Mouse (Mus musculus): Measurements from ENCODE around the gene Fasn.

Gene Fasn

GRCm38 (mm10) chr11:120826016-120826953, 1.9 kb upstream of the Fasn start:
- no peak for DNase-seq (ENCODE audit: low spot score)

GRCm38 (mm10) chr11:120825289-120825863, 1.0 kb upstream of the Fasn start:
- DNase-seq (ENCODE audit: low spot score), result no peak

DNA sequence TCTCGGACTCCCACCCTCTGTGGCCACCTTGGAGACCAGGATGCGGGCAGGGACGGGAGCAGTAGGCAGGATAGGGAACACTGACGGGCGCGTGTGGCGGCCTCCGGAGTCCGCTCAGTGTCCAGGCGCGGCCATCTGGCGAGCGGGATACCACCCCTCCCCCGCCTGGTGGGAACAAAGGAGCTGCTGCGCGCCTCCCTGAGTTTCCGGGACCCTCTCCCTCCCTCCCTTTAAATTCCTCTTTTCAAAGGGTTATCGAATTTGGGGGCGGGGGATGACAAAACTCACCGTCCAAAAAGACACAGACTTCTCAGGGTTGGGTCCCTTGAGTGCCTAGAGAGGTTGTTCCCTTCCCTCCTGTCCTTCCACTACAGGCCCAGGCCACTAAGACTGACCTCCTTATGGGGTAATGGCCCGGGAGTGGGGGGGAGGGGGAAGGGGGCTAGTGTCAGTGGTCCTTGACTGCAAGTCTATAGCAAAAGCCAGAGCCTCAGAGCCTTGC, 491 bp upstream of the Fasn start:
- DNase-seq (ENCODE audit: low spot score), result no peak

GRCm38 (mm10) chr11:120823551-120823947, 798 bp downstream of the Fasn start:
- no peak for DNase-seq (ENCODE audit: low spot score)

DNA sequence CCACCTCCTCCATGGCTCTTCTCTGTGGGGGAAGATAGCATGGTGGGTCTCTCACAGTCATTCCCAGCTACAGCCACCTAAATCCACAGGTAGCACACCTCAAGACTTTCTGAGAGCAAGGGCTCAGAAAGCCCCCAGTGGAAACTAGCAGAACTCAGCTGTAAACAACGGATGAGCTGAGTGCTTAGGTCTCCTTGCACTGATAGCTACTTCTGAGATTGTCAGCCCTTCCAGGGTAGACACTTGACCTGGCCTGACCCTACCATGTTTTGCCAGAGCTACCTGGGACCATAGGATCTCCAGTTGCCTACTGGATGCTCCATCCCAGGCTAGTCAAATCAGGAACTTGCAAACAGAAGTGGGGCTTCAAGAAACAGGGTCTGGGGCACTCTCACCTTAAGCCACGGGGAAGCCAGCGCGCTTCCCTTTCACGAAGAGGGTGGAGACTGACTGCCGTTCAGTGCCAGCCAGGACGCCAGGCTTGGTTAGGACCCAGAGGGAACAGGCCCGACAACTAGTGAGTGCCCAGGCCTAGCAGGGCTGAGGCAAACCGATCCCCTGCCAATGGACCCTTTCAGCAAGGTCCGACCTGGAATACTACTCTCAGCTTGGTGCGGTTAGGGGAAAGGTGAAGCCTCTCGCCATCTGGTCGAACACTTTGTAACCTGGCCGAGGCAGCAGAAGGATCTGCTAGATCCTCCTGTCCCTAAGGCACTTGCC, 1.4 kb downstream of the Fasn start:
- DNase-seq (ENCODE audit: low spot score), result no peak

- no peak for DNase-seq (ENCODE audit: low spot score)
These were observed 2.0 kb downstream of the Fasn start for GRCm38 (mm10) chr11:120822321-120822720.

- DNase-seq (ENCODE audit: low spot score), result no peak
These were observed 3.0 kb downstream of the Fasn start for GRCm38 (mm10) chr11:120821076-120821922.

DNA sequence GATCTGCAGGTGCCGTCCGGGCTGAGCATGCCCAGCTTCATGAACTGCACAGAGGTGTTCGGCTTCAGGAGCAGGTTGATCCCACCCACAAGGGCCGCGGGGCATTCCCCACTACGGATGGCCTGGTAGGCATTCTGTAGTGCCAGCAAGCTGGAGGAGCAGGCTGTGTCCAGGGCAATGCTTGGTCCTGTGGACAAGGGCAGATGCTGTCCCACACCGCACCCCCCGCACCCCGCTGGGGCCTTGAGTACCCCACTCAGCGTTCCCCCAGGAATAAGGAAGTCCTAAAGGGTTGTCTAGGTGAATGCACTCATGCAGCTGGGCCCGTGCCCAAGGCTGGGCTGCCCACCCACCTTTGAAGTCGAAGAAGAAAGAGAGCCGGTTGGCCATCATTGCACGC, 3.8 kb downstream of the Fasn start:
- no peak for DNase-seq (ENCODE audit: low spot score)

DNA sequence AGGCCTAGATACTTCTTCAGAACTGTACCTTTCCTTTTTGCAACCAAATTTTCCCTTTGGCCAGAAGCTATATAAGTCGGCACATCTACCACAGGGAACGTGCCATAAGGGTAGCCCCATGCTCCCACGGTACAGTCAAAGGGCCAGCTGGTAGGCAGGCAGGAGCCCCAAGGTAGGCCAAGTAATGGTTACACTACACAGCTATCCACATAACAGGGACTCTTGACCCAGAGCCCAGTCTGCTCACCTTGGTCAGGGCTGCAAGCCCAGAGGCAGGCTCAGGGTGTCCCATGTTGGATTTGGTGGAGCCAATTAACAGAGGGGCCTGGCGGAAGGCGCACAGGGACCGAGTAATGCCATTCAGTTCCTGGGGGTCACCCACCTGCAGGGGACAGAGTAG, 4.8 kb downstream of the Fasn start:
- no peak for DNase-seq (ENCODE audit: low spot score)

GRCm38 (mm10) chr11:120818251-120818650, 6.1 kb downstream of the Fasn start:
- DNase-seq (ENCODE audit: low spot score), result no peak

DNA sequence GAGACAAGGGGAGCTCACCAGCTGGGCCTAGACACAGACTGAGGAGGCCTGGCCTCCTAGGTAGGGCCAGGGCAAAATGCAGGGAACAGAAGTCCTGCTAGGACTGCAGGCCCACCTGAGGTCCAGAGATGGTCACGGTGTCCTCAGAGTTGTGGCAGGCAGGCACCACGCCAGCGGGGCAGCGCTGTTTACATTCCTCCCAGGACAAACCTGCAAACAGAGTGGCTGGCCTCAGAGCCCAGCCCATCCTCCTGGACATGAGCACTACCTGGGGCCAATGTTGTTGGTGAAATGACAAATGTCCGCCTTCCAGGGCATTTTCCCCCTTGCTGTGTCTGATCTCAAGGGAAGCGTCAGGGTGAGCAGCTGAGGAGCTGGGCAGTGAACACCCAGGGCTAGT, 7.0 kb downstream of the Fasn start:
- no peak for DNase-seq (ENCODE audit: low spot score)

DNA sequence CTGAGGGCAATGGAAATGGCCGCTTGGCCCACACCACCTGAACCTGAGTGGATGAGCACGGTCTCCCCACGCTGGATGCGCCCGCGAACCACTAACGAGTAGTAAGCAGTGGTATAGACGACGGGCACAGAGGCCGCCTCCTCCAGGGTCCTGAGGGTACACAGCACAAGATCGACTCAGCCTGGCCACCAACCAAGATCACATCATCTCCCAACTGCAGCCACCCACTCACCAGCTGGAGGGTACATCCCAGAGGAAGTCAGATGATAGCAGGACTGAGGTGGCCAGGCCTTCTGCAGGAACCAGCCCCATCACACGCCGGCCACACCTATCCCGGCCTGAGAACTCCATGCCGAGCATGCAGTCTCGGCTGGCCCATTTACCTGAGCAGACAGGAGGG, 12.3 kb downstream of the Fasn start:
- DNase-seq (ENCODE audit: low spot score), result no peak

GRCm38 (mm10) chr11:120808010-120808409, 16.3 kb downstream of the Fasn start:
- no peak for DNase-seq (ENCODE audit: low spot score)

DNA sequence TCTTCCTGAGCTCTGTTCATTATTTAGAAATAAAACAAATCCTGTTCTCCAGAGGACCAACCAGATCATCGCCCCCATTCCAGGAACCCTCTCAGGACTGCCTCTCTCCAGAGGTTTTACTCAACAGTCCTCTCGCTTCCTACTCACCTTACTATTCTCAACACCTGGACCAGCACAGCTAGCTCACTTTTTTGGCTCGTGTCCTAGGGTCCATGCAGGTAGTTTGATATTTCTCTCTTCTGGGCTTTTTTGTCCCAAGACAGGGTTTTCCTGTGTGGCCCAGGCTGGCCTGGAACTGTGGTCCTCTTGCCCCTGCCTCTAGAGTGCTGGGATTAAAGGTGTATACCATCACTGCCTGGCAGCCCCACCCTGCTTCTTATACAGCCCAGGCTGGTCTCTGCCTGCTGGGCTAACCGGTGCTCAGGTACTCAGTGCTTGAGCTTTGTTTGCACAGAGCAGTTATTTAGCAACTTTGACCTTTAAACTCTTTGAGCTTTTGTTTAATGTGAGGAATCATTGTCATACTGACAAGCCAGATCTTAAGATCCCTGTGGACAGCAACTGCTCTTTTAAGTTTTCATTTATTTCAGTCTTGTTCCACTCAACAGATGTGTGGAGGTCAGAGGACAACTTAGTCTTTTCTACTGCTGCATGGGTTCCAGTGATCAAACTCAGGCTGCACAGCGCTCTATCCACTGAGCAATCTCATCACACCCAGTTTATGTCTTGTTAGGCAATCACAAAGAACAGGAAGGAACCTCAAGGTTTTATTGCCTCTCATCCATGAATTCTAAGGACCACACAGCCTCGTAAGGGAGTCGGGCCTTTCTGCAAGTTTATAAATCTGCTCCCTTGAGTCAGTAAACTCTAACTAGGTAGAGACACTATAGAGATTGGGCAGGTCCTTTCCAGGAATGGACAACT, 18.7 kb downstream of the Fasn start:
- DNase-seq (ENCODE audit: low spot score), result no peak

- DNase-seq (ENCODE audit: low spot score), result no peak
These were observed 19.6 kb downstream of the Fasn start for GRCm38 (mm10) chr11:120804769-120805168.

- no peak for DNase-seq (ENCODE audit: low spot score)
These were observed 20.1 kb downstream of the Fasn start for GRCm38 (mm10) chr11:120804274-120804673.

DNA sequence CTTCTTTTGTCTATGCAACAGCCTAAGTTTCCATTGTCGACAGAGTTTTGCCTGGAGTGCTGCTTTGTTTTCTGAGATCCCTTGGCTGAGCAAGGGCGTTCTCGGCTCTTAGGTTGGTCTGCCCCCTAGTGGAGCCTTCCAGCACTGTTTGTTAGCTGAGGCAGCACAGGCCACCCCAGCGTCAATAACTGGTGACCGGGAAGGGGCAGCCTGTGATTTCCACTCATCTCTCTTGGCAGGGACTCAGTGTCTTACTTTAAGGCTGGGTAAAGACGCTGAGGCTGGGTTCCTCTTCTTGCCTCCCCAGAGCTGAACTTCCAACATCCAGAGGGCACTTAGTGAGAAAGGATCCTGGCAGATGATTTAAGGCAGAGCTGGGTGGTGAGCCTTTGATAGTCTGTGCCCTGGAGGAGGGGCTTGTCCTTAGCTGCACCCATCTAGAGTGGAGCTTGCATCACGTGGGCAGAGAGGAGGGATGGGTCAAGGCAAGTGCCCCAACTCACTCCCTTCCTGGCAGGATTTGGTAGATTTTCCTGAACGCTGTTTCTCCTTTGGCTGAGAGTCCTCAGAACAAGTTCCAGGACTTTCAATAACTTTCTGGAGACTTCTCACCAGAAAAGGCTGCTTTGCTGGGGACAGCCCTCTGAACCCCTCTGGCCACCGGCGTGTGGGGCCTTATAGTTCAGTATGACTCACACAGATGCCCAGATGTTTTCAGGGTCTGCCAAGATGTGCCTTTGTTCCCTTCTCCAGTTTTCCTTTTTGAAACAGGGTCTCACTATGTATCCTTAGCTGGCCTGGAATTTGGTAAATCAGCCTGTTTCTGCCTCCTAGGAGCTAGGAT, 24.1 kb downstream of the Fasn start:
- DNase-seq (ENCODE audit: low spot score), result peak; percentile 73

DNA sequence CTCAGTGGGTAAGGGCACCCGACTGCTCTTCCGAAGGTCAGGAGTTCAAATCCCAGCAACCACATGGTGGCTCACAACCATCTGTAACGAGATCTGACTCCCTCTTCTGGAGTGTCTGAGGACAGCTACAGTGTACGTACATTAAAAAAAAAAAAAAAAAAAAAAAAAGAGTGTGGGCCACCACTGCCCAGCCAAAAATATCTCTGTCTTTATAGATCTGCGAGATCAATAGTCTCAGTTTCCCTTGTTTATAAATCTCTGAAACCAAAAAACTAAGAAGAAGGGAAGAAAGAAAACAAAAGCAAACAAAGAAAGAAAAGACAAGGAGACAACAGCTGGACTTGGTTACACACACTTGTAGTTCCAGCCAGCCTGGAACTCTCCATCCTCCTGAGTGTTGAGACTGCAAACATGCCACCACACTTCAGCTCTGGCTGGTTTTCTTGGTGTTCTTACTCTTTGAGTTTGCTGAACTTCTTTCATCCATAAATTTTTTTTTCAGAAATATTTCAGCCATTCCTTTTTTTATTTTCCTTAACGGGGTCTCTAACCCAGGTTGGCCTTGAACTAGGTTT, 24.9 kb downstream of the Fasn start:
- DNase-seq (ENCODE audit: low spot score), result no peak

DNA sequence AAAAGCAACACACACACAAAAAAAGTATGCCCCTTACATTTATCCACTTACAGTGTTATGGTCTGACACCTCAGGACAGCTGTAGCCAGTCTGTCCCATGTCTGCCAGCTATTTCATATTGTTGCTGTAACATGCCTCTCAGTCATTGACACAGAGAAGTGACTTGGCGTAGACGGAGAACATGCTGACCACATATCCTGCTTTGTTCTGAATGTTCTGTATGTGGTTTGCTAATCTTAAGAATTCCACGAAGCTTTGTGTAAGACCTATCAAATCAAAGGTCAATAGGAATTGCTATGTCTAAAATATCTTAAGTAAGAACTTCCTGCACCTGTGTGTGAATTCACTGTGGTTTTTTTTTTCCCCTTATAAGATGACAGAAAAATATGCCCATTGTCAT, 26.1 kb downstream of the Fasn start:
- DNase-seq (ENCODE audit: low spot score), result no peak

- no peak for DNase-seq (ENCODE audit: low spot score)
These were observed 27.8 kb downstream of the Fasn start for GRCm38 (mm10) chr11:120796614-120796946.

Data from urinary bladder, postnatal 10 days (tissue).